Mouse (Mus musculus) testis, adult 2 months (tissue): Measurements from ENCODE around the gene Map3k1.

Source experiments
- CTCF ChIP-seq: fragments of 200-500 bp; IDR thresholded peaks from 2 replicates; pipeline ENCODE4 v1.5.1; 2012; ENCODE audit warnings: low read depth, mild to moderate bottlenecking, inconsistent platforms, low read length, moderate library complexity; ENCODE audit not compliant: control insufficient read depth, insufficient read depth, insufficient replicate concordance
- POLR2A ChIP-seq: fragments of 200-500 bp; IDR thresholded peaks from 2 replicates; pipeline ENCODE4 v1.6.1; 2012; ENCODE audit warnings: low read depth, mild to moderate bottlenecking, inconsistent platforms, low read length, moderate library complexity; ENCODE audit not compliant: control insufficient read depth

DNA sequence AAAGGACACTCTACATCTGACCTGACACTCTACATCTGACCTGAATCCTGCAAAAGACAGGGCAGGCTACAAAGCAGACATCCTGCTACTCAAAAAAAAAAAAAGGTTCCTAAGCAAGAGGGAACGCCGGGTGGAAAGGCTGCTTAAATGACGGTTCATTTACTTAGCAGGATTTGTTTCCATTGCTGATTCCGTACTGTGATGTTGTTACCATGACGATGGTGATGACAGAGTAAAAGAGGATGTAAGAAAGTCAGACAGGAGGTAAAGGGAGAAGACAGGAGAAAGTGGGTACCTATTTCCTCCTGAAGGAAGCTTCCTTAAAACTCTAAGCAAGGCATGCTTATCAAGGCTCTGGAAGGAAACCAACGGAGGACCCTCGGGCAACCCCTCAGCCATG lies 31.6 kb downstream of the Map3k1 start:
- TF ChIP-seq POLR2A (no peak), CTCF (no peak)
